Mouse (Mus musculus) B cell, adult 67 days (primary cell): ENCODE measurements around the gene Rasgef1c. TPM values are rescaled to one million over a fixed set of nuclear protein-coding genes. Genes with fewer than 3 reads are reported as not detected.

Source experiments
- total RNA-seq, 2 experiments: library from RNA; stranded (reverse); gene quantifications; 4 replicates each; pipeline ENCODE4 v1.2.4; 2023

Gene Rasgef1c
- not detected for total RNA-seq

GRCm38 (mm10) chr11:49901659-49902458 lies at the start of gene Rasgef1c:
Rasgef1c (plus strand) TSS chr11:49901835.

GRCm38 (mm10) chr11:50024833-50025720 lies 123.4 kb downstream of the Rasgef1c start, which contains the start of gene Rnf130:
Rnf130 (plus strand) TSS chr11:50025346.

Other genes starting within 250 kb of the Rasgef1c start
- gene Scgb3a1, start 238.2 kb upstream of the Rasgef1c start, total RNA-seq = not detected
- 10 to 100 TPM; 74.2 to 82.1 TPM for gene Cnot6, start 189.1 kb upstream of the Rasgef1c start, total RNA-seq
- gene Gfpt2, start 107.7 kb upstream of the Rasgef1c start, total RNA-seq = under 1 TPM in 1 of 2 experiments, not detected in 1; 0.18 TPM
- 10 to 100 TPM; 48.9 to 50.4 TPM for gene Mapk9, start 55.1 kb upstream of the Rasgef1c start, total RNA-seq
- gene Rnf130, start 123.5 kb downstream of the Rasgef1c start, total RNA-seq = 10 to 100 TPM; 95.7 to 98.5 TPM
- gene Tbc1d9b, start 229.6 kb downstream of the Rasgef1c start, total RNA-seq = 10 to 100 TPM; 55.1 to 81.9 TPM